Mouse (Mus musculus) spleen, adult 2 months (tissue): ENCODE results near the gene Tenm3.

Source experiments
- CTCF ChIP-seq: fragments of 200-500 bp; IDR thresholded peaks from 2 replicates; pipeline ENCODE4 v1.5.1; 2011; ENCODE audit warnings: mild to moderate bottlenecking, inconsistent platforms; ENCODE audit not compliant: insufficient read depth, insufficient read length, insufficient replicate concordance; ENCODE audit errors: extremely low read depth
- POLR2A ChIP-seq: fragments of 200-500 bp; IDR thresholded peaks from 2 replicates; pipeline ENCODE4 v1.6.1; 2011; ENCODE audit warnings: low read depth, low read length, inconsistent platforms

GRCm38 (mm10) chr8:48665193-48665592 is 178.6 kb downstream of the Tenm3 start:
- TF ChIP-seq POLR2A, result no peak
- TF ChIP-seq CTCF, result no peak
